Mouse (Mus musculus): ENCODE data around the gene Fat4.
A peak's percentile ranks its signal among the peaks of the same experiment; 100 is the strongest.

Fat4 gene

DNA sequence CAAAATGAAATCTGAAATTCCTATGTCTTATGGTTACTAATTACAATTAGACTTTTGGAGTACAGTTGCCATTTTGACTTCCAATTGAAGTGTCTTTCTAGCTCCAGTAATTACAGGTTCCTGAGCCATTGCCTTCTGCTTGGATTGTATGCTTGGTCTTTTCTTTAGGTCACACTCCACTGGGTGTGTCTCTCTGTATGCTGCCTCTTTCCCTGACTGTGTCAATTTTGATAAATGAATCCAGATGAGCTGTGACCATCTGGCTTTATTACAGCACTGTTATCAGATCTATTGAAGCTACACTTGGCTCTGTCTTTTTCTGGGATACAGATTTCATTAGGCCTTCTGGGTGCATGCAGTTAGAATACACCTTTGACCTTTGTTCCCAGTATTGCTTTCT lies 80.7 kb downstream of the Fat4 start:
- no peak for DNase-seq (ENCODE audit: low spot score)

DNA sequence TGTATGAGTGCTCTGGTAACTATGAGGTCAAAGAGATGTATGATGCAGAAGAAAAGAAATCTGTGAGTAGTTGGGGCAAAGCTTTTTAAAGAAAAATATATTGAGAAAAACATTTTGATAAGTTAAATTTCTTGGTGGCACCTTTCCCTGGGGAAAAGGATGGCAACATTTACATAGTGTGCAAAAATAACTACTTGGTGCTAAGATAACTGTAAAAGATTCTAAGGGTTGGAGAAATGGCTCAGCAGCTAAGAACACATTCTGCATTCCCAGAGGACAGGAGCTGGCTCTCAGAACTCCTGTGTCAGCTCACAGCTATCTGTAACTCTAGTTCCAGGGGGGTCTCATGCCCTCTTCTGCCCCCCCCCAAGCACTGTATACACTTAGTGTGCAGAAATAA lies 99.6 kb downstream of the Fat4 start:
- DNase-seq (ENCODE audit: low spot score): no peak

DNA sequence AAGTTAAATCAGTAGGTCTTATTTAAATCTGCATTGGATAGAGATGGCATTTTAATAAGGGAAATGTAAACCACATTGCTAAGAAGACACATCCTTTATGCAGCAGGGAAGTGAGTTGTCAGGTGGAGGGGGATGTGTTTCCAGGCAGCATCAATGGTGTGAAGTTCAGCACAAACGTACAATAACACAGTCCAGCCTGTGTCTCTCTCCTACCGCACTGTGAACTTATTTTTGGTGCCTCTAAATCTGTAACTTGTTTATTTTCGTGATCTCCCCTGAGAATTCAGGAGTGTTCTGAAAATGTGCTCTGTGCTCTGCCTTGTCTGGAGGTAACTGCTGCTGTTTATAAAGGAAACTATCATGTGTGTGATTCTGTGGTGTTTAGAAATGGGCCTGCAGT lies 102.4 kb downstream of the Fat4 start:
- no peak for DNase-seq (ENCODE audit: low spot score)

DNA sequence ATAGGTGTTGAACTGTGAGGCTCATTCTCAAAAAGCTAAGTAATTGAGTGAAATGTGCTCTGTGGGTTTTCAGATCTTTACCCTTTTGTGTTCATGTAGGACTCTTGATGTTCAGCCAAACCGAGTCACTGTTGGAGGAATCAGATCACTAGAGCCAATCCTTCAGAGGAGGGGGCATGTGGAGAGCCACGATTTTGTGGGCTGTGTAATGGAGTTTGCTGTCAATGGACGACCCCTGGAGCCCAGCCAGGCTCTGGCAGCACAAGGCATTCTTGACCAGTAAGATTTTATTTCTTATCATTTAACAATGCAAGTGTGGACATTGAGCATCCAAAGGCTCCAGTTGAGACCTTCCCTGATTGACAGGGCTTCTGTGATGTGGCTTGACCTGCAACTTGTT lies 113.3 kb downstream of the Fat4 start:
- no peak for DNase-seq (ENCODE audit: low spot score)

DNA sequence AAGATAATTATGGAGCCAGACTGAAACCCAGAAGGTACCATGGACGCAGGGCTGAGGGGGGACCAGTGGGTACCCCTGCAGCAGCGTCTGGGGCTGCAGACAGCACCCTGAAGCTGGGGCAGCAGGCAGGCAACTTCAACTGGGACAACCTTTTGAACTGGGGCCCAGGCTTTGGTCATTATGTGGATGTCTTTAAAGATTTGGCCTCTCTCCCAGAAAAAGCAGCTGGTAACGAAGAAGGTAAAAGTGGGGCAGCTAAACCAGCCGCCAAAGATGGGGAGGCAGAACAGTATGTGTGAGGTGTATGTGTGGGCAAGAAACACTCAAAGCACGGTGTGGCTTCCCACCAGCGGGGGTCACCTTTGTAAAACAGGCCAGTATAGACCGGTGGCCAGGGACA lies 123.8 kb downstream of the Fat4 start:
- DNase-seq (ENCODE audit: low spot score): peak; percentile 15

DNA sequence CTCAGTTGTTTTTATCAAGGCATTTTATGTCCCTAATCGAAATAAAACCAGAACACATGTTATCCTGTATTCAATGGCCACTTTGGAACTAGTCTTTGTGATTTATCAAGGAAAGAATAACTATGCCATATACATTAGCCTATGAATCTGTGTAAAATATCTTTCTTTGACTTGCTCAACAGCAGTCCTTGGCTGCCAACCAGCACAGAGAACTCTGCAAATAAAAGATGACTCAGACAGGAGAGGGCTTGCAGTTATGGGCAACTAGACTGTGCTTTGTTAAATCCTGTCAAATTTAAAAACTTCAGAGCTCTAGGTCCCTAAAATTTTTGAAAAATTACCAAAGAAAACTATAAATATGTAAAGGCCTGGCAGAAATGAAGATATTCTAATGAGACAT lies 130.9 kb downstream of the Fat4 start:
- DNase-seq (ENCODE audit: low spot score): no peak

DNA sequence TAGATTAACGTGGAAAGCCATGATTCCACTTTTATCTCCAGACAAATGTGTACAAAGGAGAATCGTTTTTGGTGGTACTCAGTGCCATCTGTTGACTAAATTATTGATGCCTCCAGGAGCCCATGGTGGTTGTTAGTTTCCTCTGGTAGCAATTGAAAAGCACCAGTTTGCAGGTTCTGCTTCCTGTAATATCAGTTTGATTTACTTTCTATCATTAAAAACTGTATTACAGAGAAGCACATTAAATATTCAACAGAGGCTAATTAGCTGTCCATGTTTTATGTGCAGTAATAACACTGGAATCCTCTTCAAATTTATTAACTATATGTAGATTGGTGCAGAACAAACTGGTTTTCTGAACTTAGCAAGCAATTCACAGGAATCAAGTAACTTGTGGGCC lies 149.4 kb downstream of the Fat4 start:
- no peak for DNase-seq (ENCODE audit: low spot score)

DNA sequence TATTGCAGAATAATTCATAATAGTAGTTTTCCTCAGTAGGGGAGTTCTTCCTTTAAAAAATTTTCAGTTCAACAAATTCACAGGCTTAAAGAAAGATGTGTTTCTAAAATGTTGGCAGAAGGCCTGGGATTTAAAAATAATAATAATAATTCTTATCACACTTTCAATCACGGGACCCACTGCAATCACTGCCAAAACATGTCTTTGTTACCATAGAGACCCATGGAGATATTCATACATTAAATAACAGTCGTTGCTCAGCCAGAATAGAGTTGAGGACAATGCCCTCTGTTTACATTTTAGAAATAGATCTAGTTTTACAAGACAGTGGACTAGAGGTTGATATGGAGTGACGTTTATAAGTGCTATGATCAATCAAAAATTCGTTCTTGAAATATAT lies 159.7 kb downstream of the Fat4 start:
- no peak for DNase-seq (ENCODE audit: low spot score)

DNA sequence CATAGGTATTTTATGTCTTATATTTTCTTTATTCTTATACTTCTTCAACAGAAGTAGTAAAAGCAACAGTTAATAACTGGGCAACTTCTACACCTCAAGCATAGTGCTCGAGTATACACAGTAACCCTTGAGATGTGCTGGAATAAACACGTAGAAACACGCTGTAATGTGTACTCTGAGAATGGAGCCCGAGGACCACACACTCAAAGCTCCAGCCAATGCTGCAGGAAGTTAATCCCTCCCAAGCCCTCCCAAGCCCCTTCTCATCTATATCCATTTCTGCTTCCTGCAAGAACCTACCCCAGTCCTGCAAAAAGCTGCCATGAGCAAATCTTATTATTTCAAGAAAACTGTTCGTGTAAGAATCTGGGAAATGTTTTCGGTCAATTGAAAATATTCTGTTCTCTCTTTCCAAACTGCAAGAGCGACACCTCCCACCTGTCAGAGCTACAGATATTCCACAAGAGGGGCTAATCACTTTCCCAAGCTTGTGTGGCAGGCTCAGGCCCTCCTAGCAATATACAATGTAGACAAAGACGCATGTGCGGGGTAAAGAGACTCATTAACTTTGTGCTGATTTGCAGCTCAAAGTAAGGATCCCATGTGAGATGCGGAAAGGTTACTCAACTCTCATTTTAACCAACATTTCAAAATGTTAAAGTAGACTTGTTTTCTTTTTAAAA lies 161.0 kb downstream of the Fat4 start:
- DNase-seq (ENCODE audit: low spot score): no peak

DNA sequence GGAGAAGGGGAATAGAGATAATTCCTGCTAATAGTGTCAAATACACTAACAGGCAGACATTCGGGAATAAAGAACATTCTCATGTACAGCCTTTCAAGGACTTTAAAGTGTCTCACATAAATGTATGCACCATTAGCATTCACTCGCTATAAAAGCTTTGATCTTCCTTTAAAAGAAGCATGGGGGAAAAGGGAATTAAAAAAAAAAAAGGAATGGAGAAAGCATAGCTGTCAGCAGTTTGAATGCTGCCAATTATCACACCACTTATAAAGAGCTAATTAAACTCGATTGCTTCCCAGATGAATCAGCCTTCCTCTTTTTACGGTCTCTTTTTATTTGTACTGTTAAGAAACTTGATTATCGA lies 161.5 kb downstream of the Fat4 start:
- no peak for DNase-seq (ENCODE audit: low spot score)

DNA sequence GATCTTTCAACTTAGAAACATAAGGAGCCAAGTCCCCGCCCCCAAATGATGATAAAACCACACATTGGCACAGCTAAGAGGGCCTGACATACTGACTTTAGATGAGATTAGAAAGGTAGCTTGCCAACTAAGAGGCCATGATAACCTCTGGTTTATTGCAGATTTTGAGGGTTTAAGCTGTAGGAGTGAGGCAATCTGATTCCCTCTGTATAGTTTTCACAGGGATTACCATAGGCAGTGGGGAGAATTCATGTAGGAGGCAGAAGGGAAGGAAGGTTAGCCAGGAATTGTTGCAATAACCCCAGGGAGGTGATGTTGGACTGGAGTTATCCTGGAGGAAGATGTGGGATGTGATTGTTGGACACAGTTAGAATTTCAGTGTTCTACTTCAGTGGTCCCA lies 163.4 kb downstream of the Fat4 start:
- DNase-seq (ENCODE audit: low spot score): no peak

DNA sequence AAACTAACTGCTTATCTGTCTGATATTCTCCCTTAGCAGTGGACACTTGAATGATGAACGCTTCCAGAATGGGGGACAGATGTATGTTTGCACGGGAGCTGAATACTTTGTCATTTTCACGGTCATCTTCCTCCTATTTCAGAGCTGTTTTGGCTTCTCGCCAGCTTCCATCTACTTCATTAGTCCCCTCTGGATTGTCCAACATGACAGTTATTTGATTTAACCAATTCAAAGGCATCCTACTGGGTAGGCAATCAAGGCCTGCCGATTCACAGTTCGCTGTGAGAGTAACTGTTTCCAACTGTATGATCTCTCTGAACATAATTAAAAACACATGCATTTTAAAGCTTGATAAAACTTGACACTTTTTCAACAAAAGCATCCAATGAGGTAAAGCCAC lies 166.3 kb downstream of the Fat4 start:
- no peak for DNase-seq (ENCODE audit: low spot score)

Measured in layer of hippocampus, adult 11-12 months (tissue).